Mouse (Mus musculus) spleen, adult 2 months (tissue): ENCODE measurements around the gene Atp8a1.

ENCODE experiments used
- CTCF ChIP-seq: fragments of 200-500 bp; IDR thresholded peaks from 2 replicates; pipeline ENCODE4 v1.5.1; 2011; ENCODE audit warnings: mild to moderate bottlenecking, inconsistent platforms; ENCODE audit not compliant: insufficient read depth, insufficient read length, insufficient replicate concordance; ENCODE audit errors: extremely low read depth
- POLR2A ChIP-seq: fragments of 200-500 bp; IDR thresholded peaks from 2 replicates; pipeline ENCODE4 v1.6.1; 2011; ENCODE audit warnings: low read depth, low read length, inconsistent platforms

- TF ChIP-seq CTCF (no peak), POLR2A (no peak)
These were observed 217.8 kb downstream of the Atp8a1 start for GRCm38 (mm10) chr5:67629440-67629839.
